Mouse (Mus musculus): ENCODE results near the gene Lrp2bp.

- TF ChIP-seq CTCF (conservative IDR thresholded peaks at IDR 0.05; ENCODE audit: low read length) = no peak
- no peak for TF ChIP-seq NANOG (IDR thresholded peaks at IDR 0.05; ENCODE audit: borderline replicate concordance, low read length)
- TF ChIP-seq POU5F1 (IDR thresholded peaks at IDR 0.05; ENCODE audit: borderline replicate concordance, low read length) = no peak
Measured at GRCm38 (mm10) chr8:45975837-45976468, 23.1 kb upstream of the Lrp2bp start.
